Mouse (Mus musculus) erythroblast, embryonic 14.5 days (primary cell): Measurements from ENCODE around the gene Cnksr3.

ENCODE experiments used
- GATA1 ChIP-seq: IDR thresholded peaks from 2 replicates; pipeline ENCODE4 v1.6.1; 2012; ENCODE audit warnings: low read length, inconsistent platforms, mixed read lengths
- TAL1 ChIP-seq: IDR thresholded peaks from 3 replicates; pipeline ENCODE4 v1.6.1; 2012; ENCODE audit warnings: low read length, inconsistent platforms, mixed read lengths

DNA sequence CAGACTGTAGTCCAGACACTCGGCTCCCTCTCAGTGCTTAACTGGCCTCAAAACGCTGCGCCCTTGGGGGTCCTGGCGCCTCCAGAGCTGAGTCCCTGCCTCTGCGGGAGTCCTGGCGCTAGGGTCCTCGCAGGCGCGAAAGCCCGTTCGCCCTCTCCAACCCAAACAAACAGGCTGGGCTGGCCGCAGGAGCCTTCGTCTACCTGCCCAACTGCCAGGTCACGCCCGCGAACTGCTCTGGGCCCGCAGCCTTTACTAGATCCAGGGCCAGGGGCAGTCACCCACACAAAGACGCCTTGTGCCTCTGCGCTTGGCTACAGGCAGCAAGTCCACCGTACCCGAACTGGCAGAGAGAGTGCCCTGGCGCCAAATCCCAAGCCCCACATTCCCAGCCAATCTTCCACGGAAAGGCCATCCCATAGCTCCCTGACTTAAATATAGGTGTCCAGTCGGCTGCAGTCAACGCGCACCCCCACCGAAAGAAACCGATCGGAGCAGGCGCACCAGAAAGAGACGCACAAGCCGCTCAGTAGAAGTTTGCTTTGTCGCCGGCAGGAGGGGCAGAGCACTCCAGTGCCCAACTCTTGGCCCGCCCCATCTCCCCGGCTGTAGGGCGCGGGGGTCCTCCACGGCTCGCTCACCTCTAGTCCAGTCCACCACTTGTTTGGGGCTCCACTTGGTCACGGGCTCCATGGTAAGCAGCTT, 894 bp downstream of the Cnksr3 start:
- no peak for TF ChIP-seq GATA1
- TF ChIP-seq TAL1 = no peak
